Mouse (Mus musculus): ENCODE results near the gene Ovca2.

The Ovca2 gene

DNA sequence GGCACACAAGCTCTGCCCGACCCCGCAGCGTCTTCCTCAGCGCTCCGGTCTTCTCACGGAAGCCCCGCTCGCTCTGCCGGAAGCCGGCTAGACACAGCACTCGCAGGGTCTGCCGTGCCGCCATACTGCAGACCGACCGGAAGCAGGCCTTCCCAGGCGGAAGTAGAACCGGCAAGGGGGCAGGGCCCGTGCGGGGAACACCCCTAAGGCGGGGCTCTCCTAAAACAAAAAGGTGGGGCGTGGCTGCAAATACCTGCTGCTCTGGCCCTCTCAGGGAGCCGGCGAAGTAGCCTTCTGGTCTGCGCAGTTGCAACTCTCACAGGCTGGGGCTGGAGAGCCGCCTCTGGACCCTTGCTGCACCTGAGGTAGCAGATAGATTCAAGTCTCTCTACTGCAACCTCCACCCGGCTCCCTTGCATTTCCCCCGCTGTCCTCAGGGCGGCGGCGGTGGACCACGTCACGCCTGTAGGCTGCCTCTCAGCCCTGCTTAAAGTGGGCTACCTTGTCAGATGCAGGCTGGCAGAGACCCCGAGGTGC, at the start of gene Ovca2:
Gene Ovca2 (minus strand): TSS at position 164 of the 537 bp plus-strand sequence.
- DNase-seq, result peak; percentile 96

GRCm38 (mm10) chr11:75227632-75228031, 49.0 kb upstream of the Ovca2 start:
- DNase-seq, result no peak

DNA sequence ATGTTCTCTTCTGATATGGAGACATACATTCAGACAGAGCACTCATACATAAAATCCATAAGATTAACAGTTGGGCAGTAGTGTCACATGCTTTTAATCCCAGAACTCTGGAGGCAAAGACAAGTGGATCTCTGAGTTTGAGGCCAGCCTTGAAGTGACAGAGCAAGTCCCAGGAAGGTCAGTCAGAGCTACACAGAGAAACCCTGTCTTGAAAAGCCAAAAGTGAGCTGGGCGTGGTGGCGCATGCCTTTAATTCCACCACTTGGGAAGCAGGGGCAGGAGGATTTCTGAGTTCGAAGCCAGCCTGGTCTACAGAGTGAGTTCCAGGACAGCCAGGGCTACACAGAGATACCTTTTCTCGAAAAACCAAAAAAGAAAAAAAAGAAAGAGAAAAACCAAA, 46.2 kb upstream of the Ovca2 start:
- no peak for DNase-seq

DNA sequence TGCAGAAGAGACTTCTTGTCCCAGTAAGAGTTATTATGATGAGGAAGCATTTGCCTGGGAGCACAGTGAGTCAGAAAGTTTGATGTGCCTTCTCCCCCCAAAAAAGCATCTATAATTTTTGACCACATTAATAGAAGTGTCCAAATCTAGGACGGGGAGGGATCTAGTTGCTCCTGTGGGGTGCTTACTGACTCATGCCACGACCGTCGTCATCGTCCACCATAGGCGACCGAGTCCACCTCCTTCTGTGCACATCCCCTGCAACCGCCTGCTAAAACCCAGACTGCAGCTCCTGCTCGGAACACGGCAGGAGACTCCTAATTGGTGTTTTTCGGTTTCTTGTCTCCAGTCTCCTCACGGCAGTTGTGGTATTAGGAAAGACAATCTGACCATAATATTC, 45.4 kb upstream of the Ovca2 start:
- no peak for DNase-seq

- DNase-seq, result no peak
Observed at GRCm38 (mm10) chr11:75220517-75221145, 42.0 kb upstream of the Ovca2 start.

DNA sequence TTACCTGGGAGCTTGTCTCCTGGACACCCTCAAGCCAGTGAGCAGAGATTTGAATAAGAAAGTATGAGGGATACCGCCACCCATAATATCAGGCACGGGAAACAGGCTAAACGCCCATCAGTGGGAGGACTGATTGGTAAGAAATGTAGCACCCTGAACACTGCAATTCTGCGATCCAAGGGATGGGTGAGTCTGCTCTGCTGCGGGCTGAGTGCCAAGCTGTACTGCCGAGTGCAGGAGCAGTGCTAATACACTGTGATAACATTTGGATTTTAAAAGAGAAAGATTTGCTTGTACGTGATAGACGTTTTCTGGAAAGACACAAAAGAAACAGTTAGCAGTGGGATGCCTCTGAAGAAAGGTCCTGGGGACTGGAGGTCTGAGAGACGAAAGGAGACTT, 41.5 kb upstream of the Ovca2 start:
- no peak for DNase-seq

- no peak for DNase-seq
Observed at GRCm38 (mm10) chr11:75214081-75214950, 35.7 kb upstream of the Ovca2 start.

DNA sequence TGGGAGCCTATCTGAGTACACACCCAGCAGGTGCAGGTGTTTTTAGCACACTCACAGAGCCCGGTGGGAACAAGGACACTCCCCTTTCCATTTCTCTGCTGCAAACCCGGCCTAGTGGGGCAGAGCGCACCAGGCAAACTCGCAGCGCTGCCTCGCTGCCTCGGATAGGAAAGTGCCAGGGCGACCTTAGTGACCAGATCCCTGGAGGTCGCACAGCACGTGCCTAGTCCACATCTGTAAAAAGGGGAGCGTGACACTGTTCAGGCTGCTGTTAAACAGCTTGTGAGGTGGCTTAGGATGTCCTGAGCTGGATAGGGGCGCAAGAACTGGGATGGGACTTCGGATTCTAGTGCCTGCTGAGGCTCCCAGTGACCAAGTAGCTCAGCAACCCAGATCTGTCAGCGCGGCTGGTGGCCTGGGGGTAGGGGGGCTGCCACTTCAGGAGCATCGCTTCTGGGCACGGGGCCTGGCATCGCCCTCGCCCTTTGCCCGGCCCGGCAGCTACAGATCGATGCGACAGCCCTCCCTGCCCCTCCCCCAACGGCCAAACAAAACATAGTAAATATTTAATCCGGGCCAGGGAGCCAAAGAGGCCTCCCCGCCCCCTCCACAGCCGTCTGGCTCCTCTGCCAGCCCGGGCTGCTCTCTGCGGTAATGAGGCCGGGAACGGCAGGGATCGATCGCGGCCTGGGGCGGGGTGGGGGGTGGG, 34.9 kb upstream of the Ovca2 start:
- DNase-seq, result peak; percentile 72

DNA sequence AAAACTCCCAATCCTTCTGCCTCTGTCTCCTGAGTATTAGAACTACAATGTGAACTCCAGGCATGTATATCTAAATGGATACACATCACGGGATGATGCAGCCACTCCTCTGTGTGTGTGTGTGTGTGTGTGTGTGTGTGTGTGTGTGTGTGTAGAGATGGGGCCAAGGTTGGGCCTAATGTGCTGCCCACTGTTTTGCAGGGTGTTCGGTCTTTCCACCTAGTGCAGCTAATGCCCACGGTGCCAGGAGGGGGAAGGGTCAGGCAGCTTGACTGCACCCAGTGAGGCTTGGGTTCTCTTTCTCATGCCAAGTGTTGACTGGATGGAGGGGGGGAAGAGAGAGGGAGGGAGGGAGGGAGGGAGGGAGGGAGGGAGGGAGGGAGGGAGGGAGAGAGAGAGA, 34.2 kb upstream of the Ovca2 start:
- DNase-seq, result no peak

- DNase-seq, result no peak
Observed at GRCm38 (mm10) chr11:75212031-75212667, 33.5 kb upstream of the Ovca2 start.

DNA sequence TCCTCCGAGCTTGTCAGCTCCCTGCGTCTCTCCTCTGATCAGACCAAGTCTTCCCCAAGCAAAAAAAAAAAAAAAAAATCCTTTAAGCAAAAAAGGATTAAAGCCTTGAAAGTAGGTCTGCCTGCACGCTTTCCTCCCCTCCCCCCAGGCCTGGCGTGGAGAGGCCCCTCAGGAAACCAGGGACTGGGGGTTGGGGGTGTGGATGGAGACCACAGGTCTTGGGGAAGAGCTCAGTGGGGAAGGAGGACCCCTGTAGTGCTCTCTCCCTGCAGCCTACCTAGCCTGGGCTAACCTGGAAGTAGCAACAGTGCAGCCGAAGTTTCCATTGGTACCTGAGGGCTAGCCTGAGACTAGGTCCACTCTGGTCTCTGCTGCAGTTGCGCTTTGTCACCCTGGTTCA, 32.1 kb upstream of the Ovca2 start:
- no peak for DNase-seq

DNA sequence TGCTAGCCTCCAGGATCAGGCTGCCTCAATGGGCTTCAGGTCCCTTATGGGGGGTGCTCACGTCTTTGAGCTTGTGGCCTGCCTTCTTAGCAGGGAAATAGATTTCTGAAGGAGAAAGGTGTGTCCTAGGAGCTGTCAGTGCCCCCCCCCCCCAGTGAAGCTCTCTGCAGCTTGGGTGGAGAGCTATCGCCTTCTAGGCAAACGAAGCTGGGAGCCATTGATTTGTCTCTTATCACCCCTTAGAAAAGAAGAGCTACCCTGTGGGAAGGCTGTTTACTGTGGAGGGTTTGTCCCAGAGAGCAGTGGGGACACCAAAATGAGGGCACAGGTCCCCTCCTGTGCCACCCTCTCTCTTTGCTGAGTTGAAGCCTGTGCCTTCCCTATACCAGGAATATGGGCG, 31.5 kb upstream of the Ovca2 start:
- DNase-seq, result no peak

GRCm38 (mm10) chr11:75209363-75209762, 30.7 kb upstream of the Ovca2 start:
- no peak for DNase-seq

DNA sequence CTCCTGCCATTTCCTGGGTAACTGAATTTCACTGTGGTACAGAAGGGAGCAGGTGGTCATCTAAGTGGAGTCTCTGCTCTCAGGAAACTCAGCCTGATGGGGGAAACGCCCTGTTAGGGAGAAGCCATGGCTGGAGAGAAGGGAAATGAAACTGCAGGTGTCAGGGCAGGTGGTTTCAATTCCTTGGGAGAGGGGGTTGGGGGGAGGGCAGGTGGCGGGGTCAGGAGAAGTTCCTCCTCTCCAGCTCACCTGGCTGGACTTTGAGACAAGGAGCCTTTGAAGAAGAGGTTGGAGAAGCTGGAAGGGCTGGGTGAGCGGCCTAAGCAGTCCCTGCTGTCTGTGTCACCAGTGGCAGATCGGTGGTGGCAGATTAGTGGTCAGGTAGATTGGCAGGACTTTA, 27.7 kb upstream of the Ovca2 start:
- DNase-seq, result no peak

- DNase-seq, result no peak
Observed at GRCm38 (mm10) chr11:75204472-75204871, 25.8 kb upstream of the Ovca2 start.

DNA sequence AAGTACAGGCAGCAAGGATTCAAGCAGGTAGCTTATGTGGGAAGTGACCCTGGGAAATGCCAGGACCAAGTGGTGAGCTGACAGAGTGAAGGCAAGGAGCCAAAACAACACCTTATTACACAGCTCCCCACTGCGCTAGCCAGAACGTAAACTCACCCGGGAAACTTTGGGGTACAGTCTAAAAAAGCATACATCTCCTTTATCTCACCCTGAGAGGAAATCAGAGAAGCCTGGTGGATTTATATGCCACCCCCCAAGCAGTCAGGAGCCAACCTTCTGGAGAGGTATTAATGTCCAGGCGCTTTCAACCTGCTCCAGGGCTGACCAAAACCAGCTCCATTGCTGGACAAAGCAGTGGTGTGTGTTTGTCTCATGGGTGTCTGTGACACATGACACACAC, 25.3 kb upstream of the Ovca2 start:
- no peak for DNase-seq

- DNase-seq, result no peak
Observed at GRCm38 (mm10) chr11:75201721-75202120, 23.1 kb upstream of the Ovca2 start.

GRCm38 (mm10) chr11:75200935-75201334, 22.3 kb upstream of the Ovca2 start:
- no peak for DNase-seq

- DNase-seq, result no peak
Observed at GRCm38 (mm10) chr11:75199951-75200350, 21.3 kb upstream of the Ovca2 start.

GRCm38 (mm10) chr11:75198792-75199191, 20.2 kb upstream of the Ovca2 start:
- DNase-seq, result no peak

DNA sequence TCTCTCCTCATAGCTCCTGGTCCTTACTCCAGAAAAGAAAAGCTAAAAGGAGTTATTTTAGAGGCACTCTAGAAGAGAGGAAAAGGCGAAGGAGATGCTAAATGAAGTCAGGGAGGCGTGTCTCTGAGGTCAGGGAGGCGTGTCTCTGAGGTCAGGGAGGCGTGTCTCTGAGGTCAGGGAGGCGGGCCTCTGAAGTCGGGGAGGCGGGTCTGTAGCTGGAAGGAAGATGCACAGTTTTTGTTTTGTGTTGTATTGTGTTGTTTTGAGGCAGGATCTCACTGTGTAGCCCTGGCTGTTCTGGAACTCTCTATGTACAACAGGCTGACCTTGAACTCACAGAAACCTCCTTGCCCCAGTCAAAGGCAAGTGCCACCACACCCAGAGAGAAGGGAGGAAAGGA, 19.3 kb upstream of the Ovca2 start:
- DNase-seq, result no peak

- no peak for DNase-seq
Observed at GRCm38 (mm10) chr11:75196131-75196530, 17.5 kb upstream of the Ovca2 start.

- DNase-seq, result peak; percentile 85
Observed at GRCm38 (mm10) chr11:75194850-75195461, 16.3 kb upstream of the Ovca2 start.
